Mouse (Mus musculus): ENCODE data around the gene Hrg.

DNA sequence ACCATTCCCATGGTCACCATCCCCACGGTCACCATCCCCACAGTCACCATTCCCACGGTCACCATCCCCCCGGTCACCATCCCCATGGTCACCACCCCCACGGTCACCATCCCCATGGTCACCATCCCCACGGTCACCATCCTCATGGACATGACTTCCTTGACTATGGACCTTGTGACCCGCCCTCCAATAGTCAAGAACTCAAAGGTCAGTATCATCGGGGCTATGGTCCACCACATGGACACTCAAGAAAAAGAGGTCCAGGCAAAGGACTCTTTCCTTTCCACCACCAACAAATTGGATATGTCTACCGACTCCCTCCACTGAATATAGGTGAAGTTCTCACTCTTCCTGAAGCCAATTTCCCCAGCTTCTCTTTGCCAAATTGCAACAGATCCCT lies 10.2 kb downstream of the Hrg start:
- TF ChIP-seq GATA1 (IDR thresholded peaks at IDR 0.05; ENCODE audit: low read length) (no peak), TAL1 (IDR thresholded peaks at IDR 0.05; ENCODE audit: low read length) (no peak)

Measured in erythroblast, embryonic 14.5 days (primary cell).